Mouse (Mus musculus) cerebellum, postnatal 10 days (tissue): ENCODE results near the gene Trmt13.

ENCODE experiments used
- DNase-seq, 2 experiments: peaks; one replicate each; pipeline ENCODE4 v3.0.0; 2021; ENCODE audit warnings: mixed read lengths in 2 of 2

Trmt13 gene

DNA sequence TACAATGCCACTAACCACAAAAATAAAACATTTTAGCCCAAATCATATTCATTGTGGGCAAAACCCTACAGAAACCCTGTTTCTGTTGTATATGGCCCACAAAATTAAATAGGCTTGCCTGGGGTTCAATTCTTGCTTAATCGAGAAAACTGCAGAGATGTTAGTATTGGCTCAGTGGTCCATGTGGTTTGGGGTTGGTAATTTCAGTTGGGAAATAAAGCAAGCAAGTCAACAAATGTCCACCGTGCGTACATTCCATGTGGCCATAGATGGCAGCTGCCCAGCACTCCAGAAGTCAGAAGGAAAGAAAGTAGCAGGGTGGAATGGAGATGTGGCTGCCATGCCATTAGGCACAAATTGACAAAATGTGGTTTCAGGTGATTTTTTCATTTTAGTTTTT, 18.6 kb upstream of the Trmt13 start:
- no peak for DNase-seq

DNA sequence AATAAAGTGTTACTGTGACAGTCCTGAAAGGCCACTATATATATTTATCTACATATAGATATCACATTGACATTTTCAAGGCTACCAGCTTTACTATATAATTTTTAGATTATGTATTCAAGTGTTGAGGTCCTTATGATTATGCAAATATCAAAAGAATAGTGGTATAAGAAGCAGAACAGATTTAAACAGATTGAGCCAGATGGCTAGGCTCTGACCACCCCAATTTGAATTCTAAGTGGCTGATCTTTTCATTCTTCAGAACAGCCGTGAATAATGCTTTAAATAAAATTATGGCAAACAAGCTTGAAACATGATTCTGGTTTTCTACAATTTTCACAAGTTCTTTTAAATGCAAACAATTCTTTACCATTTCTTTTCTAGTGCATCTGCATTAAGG, 17.1 kb upstream of the Trmt13 start:
- DNase-seq, result no peak

DNA sequence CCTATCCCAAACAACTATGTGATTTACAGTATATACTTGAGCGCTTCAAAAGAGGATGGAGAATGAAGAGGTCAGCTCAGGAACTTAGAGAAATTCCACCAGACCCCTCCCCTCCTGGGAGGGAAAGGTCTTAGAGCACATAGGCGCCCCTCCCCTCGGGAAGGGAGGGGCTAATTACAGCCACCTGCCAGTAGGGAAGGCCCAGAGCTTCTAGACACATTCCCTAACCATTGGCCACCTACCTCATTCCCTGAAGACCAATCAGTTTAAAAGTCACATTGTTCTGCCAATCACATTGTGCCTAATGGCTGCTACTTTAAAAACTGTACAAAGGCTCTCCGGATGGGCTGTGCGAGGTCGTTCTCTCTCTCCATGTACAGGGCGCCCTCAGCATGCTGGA, 8.3 kb upstream of the Trmt13 start:
- DNase-seq, result no peak

DNA sequence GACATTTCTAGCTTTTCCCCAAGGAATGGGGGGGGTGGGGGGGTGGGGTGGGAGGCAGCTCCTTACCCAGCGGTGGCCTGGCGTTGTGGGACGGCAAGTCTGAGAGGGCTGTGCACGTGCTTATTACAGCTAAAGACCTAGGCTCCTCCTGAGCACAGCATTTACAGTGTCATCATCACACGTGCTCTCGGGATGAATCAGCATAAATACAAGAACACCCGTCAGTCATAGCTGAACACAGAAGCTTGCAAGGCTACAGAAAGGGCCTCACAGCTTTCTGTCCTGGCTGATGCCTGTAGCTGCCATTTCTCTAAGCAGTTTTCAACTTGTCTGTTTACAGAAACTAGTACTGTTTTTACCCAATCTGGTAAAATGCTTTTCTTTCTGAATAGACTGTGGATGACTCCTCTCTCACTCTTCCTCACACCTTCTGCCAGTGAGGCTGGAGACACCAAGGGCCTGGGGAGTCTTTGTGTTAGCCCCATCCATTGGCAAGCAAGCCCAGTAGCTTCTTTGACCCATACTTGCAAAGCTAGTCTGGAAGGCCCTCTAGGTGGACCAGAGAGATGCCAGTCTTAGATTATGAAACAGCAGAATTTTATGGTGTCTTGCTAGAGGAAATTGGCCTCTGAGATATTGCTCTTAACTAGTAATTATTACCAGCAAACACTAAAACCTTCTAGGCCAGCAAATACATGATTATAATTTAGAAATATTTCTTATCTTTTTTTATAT, 6.4 kb upstream of the Trmt13 start:
- no peak for DNase-seq

DNA sequence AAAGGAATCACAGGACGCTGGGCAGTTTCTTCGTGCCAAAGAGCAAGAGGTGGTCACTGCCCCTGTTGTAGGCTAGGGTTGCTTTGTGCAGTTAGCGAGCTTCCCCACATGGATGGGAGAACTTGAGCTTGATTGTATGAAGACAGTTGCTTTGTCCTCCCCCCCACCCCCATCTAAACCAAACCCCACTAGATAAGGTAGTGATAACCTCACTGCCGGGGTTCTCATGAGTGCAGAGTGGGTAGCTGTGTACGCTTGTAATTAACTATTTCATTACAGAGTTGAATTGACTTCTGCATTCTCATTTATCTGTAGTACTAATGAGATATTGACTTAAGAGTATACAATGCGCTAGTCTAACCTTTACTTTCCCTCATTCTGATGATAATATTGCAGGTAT, 4.5 kb upstream of the Trmt13 start:
- no peak for DNase-seq

DNA sequence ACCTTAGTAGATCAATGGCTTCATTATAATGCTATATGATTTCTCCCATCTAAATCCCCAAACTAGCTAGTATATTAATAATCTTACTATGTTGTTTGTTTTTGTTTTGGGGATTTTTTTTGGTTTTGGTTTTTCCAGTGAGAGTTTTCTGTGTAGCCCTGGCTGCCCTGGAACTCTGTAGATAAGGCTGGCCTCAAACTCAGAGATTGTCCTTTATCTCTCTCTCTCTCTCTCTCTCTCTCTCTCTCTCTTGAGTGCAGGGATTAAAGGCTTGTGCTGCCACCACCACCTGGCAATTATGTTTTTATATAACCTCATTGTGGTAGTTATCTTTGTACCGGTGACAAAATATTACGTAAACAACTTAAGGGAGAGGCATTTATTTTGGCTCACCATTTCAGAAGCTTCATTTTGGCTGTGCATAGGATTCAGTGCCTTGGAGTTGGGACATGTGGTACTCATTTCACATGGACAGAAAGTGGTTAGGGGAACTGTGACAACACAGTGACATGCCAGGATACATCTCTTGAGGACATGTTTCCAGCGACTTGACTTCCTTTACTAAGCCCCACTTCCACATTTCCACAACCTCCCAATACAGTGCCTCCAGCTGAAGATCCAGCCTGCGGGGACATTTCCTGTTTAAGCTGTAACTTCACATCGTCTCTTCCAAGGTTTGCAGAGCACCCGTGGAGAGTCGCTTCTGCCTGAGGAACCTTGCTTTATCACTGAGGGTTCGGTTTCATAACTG, 1.1 kb upstream of the Trmt13 start:
- DNase-seq, result no peak

DNA sequence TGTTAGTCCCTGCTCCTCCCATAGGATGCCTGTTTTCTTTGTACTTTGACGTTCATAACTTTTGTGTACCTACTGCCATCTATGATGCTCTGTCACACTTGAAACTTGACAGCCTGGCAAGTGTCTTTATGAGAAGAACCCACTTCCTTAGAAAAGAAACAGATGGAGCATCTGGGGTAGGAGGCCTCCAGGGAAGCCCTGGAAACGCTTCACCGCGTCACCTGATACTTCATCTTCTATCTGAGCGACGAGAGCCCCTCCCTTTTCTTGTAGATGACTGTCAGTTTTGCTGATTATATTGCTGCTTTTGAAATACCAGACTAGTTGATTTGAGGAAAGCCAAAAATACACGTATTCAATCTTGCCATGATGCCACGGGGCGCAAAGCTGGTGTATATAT, 9.8 kb downstream of the Trmt13 start:
- DNase-seq, result peak; percentile 26 to 56

DNA sequence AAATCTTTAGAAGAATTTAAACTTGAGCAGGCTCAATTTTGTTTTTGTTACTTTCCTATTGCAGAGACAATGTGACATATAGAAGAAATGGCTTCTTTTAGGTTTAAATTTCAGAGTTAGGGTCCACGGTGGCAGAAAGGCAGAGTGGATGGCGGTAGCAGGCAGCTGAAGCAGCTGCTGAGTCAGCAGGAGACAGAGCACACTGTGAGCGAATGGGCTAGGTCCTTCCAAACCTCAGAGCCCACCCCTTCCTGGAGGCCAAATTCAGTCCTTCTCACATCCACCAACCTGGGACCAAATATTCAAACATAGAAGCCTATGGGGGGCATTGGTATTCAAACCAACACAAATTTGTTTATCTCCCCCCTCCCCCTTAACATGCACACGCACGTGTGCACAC, 12.6 kb downstream of the Trmt13 start:
- peak; percentile 13 to 16 for DNase-seq

DNA sequence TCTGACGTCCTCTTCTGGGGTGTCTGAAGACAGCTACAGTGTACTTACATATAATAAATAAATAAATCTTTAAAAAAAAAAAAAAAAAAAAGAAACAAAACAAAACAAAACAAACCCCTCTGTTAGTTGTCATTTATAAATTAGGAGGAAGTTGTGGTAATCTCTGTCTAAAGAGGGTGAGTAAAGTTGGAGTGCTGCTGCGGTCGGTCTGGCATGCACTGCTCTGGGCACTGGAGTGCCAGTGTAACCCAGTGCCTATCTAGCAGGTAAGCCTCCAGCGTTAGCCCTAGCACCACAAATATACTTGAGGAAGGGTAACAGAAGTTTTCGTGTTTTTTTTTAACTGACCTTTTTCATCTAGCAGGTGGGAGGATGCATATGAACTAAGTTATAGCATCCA, 13.4 kb downstream of the Trmt13 start:
- DNase-seq, result no peak

DNA sequence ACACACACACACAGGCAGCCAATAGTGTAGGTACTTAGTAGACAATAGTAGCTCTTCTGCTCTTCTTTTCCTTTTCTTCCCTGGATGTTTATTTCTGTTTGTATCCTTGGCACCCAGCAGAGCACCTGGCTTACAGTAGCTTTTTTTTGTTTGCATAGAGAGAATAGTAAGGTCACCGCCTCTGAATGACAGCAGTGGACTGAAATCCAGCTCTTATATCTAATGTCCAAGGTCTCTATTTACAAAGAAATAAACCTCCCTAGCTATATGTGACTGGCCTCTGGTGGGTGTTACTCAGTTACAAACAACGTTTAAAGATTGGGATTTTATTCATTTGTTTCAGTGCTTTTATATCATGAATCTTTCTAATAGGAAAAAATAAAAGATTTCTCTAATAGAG, 14.7 kb downstream of the Trmt13 start:
- DNase-seq, result no peak

DNA sequence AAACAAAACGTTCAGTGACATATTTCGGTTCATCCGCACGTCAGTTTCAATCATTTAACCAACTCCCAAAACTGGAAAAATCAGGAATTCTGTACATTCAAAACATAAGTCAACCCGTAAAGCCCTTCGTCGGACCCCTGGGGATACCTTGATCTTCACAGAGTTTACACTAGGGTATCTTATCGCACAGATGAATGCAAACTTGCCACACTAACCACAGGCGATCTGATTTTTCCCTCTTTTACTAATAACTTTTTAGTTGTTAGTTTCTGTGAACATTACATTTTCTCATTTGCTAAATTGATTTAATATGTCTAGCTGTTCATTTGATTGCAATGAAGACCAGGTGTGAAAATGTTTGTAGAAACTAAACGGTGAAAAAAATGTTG, 18.8 kb downstream of the Trmt13 start:
- DNase-seq, result peak; percentile 21 to 28

DNA sequence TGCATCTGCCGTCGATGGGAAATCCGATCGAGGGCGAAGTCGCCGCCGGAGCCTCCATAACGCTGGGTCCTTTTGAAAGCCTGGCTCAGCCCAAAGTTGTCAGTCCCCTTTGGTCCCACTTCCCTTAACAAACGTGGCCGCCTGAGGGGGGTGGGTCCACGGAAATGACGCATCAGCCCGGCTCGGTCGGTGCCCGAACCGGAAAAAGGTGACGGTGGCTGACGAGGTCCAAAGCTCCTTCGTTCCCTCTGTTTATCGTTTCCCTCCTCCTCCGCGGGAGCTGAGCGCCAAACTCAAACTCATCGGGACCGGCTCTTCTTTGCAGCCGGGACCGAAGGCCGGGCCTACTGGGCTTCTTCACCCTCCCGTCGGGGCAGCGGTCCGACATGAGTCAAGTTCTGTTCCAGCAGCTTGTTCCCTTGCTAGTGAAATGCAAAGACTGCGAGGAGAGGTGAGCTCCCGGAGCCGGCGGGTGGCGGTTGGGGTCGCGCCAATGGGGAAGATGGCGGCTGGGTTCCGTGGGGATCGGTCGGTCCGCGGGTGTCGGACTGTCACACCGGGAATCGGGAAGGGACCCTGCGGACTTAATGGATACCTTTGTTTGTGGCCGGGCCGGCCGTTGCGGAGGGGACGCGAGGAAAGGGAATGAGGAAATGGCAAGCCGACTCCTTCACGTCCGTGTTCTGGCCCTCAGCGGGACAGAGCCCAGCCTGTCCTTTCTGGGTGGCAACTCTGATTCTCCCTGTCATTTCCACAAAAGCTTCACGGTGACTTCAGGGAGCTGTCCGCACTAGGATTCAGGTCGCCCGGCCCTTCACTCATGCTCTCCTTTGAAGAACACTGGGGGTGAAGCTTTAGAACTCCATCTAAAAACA, 19.4 kb downstream of the Trmt13 start, which contains the start of gene Sass6:
Sass6 (plus strand) TSS at position 255 of the 875 bp plus-strand sequence.
- peak; percentile 99 to 100 for DNase-seq

DNA sequence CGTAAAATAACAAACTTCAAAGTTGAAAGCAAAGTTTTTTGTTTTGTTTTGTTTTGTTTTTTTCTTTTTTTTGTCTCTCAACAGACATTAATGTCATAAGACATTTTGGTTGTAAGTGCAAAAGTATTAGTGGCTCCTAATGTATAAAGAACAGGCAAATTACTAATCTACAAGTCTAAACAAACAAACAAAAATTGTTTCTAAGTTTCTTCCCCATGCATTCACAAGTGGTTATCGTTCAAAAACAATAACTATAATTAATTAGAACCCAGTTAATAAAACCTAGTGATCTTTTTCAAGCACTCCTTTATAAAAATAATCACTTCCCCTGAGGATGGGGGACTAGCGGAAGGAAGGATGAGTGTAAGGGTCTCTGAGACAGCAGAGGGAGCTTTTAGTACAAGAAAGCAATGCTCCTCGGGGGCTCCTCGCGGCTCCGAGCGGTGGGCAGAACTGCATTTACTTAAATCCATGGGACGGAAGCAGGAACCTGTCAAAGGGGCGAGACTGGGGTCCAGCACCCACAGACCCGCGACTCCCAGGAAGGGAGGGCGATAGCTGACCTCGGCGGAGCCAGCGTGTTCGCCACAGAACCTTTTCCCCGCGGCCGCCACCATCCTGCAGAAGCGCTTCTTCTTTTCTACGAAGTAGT, 20.2 kb downstream of the Trmt13 start:
- peak in 1 of 2 experiments; percentile 68 for DNase-seq

DNA sequence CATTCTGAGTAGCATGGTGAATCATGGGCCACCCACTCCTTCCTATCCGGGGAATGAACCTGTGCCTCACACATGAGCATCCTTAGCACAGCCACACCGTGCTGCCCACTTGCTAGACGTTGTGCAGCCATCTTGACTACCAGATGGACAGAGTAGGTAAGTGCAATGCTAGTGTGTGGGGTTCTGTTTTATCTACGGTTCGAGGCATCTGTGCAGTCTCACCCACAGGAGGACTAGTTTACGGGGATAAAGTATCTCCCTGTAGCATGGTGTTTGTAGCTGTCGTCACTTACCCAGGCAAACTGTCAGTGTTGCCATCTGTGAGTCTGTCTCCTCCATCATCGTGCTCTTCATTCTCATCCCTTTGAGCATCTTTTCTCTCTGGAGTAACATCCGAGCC, 32.2 kb downstream of the Trmt13 start:
- DNase-seq, result no peak

DNA sequence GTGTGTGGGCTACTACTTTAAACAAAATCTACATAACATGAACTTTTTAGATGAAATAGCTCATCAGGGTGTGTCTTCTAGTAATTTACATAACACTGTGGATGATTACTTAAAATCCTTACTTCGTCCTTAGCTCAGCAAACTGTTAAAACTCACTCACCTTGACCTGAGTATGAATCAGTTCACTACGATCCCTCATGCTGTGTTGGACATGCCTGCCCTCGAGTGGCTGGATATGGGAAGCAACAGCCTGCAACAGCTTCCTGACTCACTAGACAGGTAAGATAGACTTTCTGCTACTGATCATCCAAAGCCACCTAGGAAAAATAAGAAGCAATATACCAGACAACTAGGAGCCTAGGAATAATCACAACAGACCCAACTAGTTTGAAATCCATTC, 37.1 kb downstream of the Trmt13 start:
- peak in 1 of 2 experiments; percentile 13 for DNase-seq

DNA sequence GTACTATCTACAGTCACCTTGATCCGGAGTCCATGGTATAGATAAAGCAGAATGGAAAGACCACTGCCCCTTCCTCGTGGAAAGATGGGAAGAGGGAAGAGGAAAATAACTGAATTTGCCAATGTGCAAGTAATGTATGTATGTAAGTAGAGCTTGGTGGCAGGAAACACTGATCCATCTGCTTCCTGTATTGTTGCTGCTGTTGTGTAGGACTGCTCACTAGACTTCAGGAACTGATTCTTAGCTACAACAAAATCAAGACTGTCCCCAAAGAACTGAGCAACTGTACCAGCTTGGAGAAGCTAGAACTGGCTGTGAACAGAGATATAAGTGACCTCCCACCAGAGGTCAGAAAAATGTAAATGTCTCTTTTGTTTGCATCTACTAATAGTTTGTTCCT, 43.8 kb downstream of the Trmt13 start:
- no peak for DNase-seq

DNA sequence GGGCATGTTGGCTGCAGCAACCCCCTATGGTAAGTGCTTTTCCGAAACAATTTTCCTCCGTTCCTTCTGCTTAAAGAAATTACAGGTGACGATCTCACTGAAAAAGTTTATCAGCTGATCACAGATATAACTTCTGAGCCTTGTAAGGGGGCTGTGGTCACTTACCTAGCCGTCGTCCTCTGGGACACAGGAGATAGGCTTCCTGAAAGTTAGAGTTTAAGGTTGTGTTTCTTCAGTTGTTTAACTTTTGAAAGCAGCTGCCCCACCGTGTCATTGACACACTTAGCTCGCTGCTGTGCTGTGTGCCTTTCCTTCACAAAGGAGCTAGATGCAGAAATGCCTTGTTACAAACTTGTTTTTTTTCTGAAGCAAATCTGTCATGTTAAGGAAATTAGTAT, 51.3 kb downstream of the Trmt13 start:
- DNase-seq, result no peak

DNA sequence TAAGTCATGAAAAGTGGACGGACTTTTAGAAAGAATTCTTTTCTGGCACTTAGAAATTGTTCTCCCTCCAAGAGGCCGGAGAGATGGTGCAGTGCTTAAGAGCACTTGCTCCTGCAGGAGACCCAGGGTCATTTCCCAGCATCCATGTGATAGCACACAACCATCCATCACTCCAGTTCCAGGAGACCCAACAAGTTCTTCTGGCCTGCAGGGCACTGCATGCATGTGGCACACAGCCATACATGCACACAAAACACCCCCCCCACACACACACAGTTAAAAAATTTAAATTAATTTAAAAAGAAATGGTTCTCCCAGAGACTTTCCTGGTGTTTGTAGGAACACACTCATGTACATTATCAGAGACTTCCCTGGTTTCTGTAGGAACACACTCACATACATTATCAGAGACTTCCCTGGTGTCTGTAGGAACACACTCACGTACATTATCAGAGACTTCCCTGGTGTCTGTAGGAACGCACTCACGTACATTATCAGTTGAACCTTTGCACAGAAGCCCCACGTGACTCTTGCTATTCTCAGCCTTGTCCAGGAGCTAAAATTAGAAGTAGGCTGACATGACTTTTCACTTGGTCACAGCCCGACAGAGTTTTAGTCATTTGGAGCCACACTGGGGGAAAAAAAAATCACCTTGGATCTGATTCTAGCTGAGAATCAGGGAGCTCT, 51.8 kb downstream of the Trmt13 start, which contains the start of gene Lrrc39:
Lrrc39 (plus strand) TSS at position 566 of the 687 bp plus-strand sequence.
- no peak for DNase-seq

DNA sequence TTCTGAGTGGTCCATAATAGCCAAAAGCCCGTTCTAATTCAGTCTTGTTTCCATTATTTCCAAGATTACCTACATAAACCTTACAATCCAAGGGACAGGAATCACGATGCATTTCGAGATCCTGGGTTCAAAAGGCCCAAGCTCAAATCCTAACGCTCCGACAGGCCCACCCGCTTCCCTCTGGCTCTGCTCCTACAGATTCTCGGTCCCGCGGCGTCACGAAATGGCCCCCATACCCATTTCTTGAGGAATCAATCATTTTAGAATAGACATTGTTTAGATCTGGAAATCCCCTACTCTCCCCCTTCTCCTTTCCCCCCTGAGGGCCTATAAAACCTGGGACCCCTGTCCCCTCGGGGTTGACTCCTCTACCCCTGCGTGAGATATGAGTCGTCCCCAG, 53.1 kb downstream of the Trmt13 start:
- DNase-seq, result peak; percentile 45 to 47

DNA sequence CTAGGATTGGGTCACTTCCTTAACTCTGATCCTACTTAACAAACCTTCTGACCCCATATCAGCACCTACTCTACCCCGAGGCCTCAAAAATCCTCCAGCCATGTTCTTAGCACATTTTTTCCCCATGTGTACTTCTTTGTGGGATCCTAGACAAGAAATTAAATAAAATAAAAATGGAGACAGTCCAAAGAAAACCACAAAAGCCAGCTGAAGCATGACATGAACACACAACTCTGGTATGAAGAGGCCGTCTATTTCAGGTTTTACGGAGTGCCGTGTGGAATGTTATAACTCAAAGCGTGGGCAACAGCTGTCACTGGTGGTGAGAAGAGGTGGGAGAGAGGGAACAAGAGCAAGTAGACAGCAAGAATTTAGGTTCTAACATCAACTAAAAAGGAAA, 63.0 kb downstream of the Trmt13 start:
- DNase-seq, result no peak

DNA sequence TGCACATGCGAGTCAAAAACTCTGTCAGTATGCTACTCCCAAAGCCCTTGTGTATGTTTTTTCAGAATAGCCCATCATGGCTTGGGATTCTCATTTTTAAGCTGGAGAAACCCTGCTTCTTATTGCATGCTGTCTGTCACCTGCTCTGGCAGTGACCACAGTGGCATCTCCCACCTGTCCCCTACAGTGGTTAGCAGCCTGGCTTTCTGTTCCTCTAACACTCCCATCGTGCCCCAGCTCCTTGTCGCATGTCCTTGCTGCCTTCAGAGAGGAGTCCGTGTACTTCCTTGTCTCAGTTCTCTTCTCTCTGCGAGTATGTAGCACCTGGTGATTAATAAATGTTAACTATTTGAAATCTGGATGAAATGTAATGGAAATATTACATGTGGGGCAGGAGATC, 67.0 kb downstream of the Trmt13 start:
- DNase-seq, result no peak

DNA sequence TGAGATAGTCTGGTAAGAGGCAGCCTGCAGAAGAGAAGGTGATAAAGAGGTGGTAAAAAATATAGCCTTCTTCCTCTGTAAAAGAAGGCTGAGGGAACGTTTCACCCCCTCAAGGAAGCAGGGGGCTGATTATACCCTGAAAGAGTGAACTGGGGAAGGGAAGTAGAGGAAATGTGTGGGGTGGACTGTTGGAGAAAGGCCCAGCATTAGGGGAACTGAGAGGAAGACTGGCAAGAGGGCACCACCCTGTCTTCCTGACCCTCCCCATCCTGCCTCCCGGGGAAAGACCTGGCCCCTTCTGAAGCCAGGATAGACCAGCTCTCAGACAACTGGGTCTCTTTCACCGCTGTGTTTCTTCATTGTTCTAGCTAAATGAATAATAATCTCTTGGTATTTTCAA, 71.9 kb downstream of the Trmt13 start:
- DNase-seq, result no peak
